Mouse (Mus musculus) ovary, adult 18-20 months (tissue): ENCODE data around the gene Nkap.
A peak's percentile ranks its signal among the peaks of the same experiment; 100 is the strongest.
"Not testable (repeated sequence)": the region's sequence is repeated elsewhere in the genome, so short reads cannot be mapped to it uniquely, and the experiment has no call there.

Source experiments
- DNase-seq: peaks from one replicate; pipeline ENCODE4 v3.0.0; 2022; ENCODE audit warnings: low spot score, mixed read lengths

Nkap gene

DNA sequence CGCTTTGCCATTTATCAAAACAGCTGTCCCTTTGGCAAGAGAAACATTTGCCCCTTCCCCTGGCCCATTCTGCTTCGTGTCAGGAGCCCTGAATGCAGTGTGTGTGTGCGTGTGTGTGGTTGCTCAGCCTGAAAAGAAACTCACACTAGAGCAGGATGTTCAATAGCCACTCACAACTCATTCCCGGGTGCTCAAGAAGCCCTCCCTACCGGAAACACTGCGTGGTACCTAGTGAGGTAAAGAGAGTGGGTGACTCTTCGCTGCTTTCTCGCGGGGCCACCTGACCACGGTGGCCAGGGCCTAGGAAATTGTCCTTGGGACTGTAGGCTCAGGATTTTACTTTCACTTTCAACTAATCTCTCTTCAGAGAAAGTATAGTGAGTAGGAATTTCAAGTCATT lies 34.6 kb downstream of the Nkap start:
- DNase-seq = no peak

DNA sequence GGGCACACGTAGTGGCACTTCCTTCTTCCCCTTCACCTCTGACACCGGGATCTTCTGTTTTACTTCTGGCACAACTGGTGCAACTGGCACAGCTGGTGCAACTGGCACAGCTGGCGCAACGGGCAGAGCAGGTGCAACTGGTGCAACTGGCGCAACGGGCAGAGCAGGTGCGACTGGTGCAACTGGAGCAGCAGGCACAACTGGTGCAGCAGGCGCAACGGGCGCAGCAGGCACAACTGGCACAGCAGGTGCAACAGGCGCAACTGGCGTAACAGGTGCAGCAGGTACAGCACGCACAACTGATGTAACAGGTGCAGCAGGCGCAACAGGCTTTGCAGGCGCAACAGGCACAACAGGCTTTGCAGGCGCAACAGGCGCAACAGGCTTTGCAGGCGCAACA lies 36.5 kb downstream of the Nkap start:
- no peak for DNase-seq

DNA sequence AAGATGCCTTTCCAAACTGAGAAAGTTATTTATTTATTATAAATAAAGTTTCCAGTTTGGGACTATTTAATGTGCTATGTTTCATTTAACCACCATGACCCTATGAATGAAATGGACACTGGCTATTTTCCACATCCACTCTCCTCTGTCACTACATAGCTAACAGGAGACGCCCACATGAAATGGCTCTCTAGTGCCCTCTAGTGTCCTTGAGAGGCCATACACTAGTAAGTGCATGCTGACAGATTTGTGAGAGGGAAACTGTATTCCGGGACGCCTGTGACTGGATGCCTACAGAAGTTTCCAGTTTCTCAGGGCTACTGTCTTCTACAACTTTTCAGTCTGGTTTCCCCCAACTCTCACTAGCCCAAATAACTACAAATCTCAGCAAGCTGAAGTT lies 40.5 kb downstream of the Nkap start:
- no peak for DNase-seq

GRCm38 (mm10) chrX:37168742-37169141 lies 42.1 kb downstream of the Nkap start, which contains the start of gene Akap14:
Gene Akap14 (minus strand): TSS chrX:37168842.
- DNase-seq = no peak

GRCm38 (mm10) chrX:37184401-37184800 lies 57.8 kb downstream of the Nkap start:
- not testable (repeated sequence) for DNase-seq

DNA sequence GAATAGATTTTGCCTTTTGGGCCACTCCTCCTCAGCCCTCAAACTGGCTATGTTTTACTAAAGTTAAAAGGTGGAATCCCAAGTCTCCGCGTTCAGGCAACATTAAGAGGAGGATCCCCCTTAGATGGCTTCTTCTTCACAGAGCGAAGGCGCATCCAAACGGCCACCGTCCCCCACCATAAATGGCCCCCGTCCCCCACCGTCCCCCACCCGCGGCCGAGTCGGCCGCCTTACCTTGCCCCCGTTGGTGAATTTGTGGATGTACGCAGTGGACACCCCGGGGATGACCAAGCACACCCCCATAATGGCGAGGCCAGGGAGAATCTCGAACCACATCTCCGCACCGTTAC lies 64.1 kb downstream of the Nkap start:
- no peak for DNase-seq

DNA sequence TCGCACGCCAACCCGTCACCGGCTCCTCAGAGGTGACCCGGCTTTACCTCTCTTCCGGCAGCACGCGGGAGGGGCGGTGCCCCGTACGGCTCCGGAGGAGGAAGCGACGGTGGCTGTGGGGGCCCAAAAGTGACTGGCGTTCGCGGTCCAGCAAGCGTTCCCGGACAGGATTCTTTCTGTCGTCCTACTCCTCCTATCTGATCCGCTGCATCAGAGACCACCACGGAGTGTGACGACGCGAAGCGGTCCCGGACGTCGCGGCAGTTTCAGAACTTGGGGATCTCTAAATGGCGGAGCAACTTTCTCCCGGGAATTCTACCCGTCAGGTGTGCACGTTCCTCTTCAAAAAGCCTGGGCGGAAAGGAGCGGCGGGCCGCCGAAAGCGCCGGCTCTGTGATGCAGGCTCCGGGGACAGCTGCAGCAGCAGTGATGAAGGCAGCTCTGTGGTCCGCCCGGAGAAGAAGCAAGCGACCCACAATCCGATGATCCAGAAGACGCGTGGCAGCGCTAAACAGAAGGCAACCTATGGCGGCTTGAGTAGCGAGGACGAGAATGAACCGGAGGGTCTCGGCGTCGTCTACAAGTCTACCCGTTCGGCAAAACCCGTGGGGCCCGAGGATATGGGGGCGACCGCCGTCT lies 64.6 kb downstream of the Nkap start, which contains the start of the genes Ndufa1 and Rnf113a1:
TSS of gene Ndufa1 (minus strand) at position 59 of the 639 bp plus-strand sequence.
TSS of gene Rnf113a1 (plus strand) at position 141 of the 639 bp plus-strand sequence.
- peak; percentile 63 for DNase-seq

- no peak for DNase-seq
These were observed 65.3 kb downstream of the Nkap start for GRCm38 (mm10) chrX:37191744-37192379.

GRCm38 (mm10) chrX:37198676-37199075 lies 72.1 kb downstream of the Nkap start:
- no peak for DNase-seq
